In the genomic region with DNA sequence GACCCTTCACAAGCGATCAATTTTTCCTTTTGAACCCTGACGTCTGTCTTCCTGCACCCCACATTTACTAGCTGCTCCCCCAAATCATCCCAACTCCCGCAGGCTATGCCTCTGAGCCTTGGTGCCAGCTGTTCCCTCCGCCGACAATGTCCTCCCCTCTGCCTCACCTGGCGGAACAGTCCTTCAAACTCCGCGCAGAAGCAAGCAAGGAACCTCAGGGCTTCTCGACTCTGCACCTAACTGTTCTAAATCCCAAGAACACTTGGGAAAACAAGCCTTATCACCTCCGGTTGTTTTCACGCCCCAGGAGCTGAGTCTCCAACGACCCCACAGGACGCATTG, we compare ENCODE assay signal across 8 mouse cellular contexts. TPM values are rescaled to one million over a fixed set of nuclear protein-coding genes. Genes with fewer than 3 reads are reported as not detected.
DNase-seq lines count a peak whose midpoint lies in the region; ATAC-seq and TF ChIP-seq lines count a peak whose summit lies in the region.

No protein-coding gene starts in this region.

- peak overlapping the region; percentile 100 for H3K27ac ChIP-seq in forebrain, embryonic 10.5 days
- peak overlapping the region; percentile 97 for H3K27ac ChIP-seq in intestine, postnatal 0 days (ENCODE audit: low read depth, low read length)

- H3K79me3 ChIP-seq in C2C12 (ENCODE audit: low read depth): peaks cover 59% of the 10 kb centered on the region

- H3K4me3 ChIP-seq in C2C12 (ENCODE audit: insufficient read depth, poor library complexity, severe bottlenecking): peak overlapping the region; percentile 84
- peak overlapping the region; percentile 97 for H3K4me3 ChIP-seq in forebrain, embryonic 10.5 days
- H3K4me3 ChIP-seq in intestine, postnatal 0 days (ENCODE audit: low read depth, low read length): peak overlapping the region; percentile 94

- H3K79me2 ChIP-seq in C2C12 (ENCODE audit: control insufficient read depth, insufficient read depth): peaks cover 62% of the 10 kb centered on the region

- H3K36me3 ChIP-seq in C2C12 (ENCODE audit: control insufficient read depth, insufficient read depth): peaks cover 4% of the 10 kb centered on the region
- H3K36me3 ChIP-seq in forebrain, embryonic 10.5 days (replicated peaks): peaks cover 14% of the 10 kb centered on the region; the same call in 1 of the 2 replicates
- H3K36me3 ChIP-seq in intestine, postnatal 0 days (ENCODE audit: control insufficient read depth, insufficient read depth): no peaks in the 10 kb centered on the region

- no peaks in the 10 kb centered on the region for H3K9me3 ChIP-seq in forebrain, embryonic 10.5 days
- H3K9me3 ChIP-seq in intestine, postnatal 0 days (ENCODE audit: control insufficient read depth): no peaks in the 10 kb centered on the region

- H3K4me2 ChIP-seq in intestine, postnatal 0 days (replicated peaks; ENCODE audit: low read depth): peak overlapping the region; percentile 80

- peak overlapping the region; percentile 97 for H3K9ac ChIP-seq in intestine, postnatal 0 days (ENCODE audit: low read depth, low read length)

- DNase-seq in cerebellum, adult 11-12 months: peak; percentile 39
- no peak for DNase-seq in cerebellum, adult 11 months
- no peak for DNase-seq in forebrain, embryonic 10.5 days (ENCODE audit: extremely low spot score, low spot score)
- peak; percentile 26 for DNase-seq in mesoderm, embryonic 11.5 days (ENCODE audit: low read depth, low spot score)
- peak; percentile 40 to 45 for DNase-seq in thymus, postnatal 36 days
- DNase-seq in frontal cortex, postnatal 10 days (ENCODE audit: low spot score in 2 of 2): no peak

- H3K27me3 ChIP-seq in C2C12 (ENCODE audit: control insufficient read depth, insufficient read depth, insufficient read length): no peaks in the 10 kb centered on the region
- no peaks in the 10 kb centered on the region for H3K27me3 ChIP-seq in forebrain, embryonic 10.5 days (ENCODE audit: poor library complexity, severe bottlenecking)
- H3K27me3 ChIP-seq in intestine, postnatal 0 days (replicated peaks; ENCODE audit: control insufficient read depth, insufficient read depth, low read length): no peaks in the 10 kb centered on the region

- TF ChIP-seq CTCF in C2C12 (IDR thresholded peaks at IDR 0.05; ENCODE audit: control insufficient read depth, insufficient read depth, insufficient read length): no peak
- TF ChIP-seq CTCF in intestine, postnatal 0 days (IDR thresholded peaks at IDR 0.05; ENCODE audit: low read depth): no peak

- no peak for ATAC-seq in intestine, postnatal 0 days

- peaks cover 27% of the 10 kb centered on the region for H3K4me1 ChIP-seq in forebrain, embryonic 10.5 days
- peaks cover 7% of the 10 kb centered on the region; the same call in 1 of the 2 replicates for H3K4me1 ChIP-seq in intestine, postnatal 0 days (replicated peaks; ENCODE audit: control insufficient read depth, insufficient read depth, low read length)

- WGBS in forebrain, embryonic 10.5 days: 1% methylated on average over 13 of the region's 13 CpGs
- WGBS in intestine, postnatal 0 days: 1% methylated on average over 13 of the region's 13 CpGs

- H3ac ChIP-seq in C2C12 (ENCODE audit: control insufficient read depth, insufficient read length, low read depth): peak overlapping the region; percentile 100

TF ChIP-seq in C2C12, 6 proteins besides CTCF, POLR2A, EP300 and RAD21:
- TF ChIP-seq FOSL1 (IDR thresholded peaks at IDR 0.05; ENCODE audit: insufficient read depth, low read length, poor library complexity, severe bottlenecking) (no peak), MYOG (IDR thresholded peaks at IDR 0.05; ENCODE audit: control insufficient read depth, extremely low read depth, insufficient read length) (no peak)

RNA-seq across cellular contexts. Expression of gene Raf1, which starts 1.3 kb away (rescaled TPM):
- polyA plus RNA-seq in C2C12 (2012; fragmentation: generic; extraction: Trizol): 61.8 TPM
- polyA plus RNA-seq in forebrain, embryonic 10.5 days (2016; fragmentation: Nextera tagmentation; extraction: Ambion mirVana): 119 and 121 TPM in 2 replicates
- 64.9 and 66.4 TPM in 2 replicates for polyA plus RNA-seq in intestine, postnatal 0 days (2015; fragmentation: Nextera tagmentation; extraction: Ambion mirVana)

Comparison
In these comparisons a context has a peak if more than half of its experiments do, and no peak if none do; other contexts are left out.
1. DNase-seq: peak in cerebellum, adult 11-12 months (single experiment), mesoderm, embryonic 11.5 days (single experiment) and thymus, postnatal 36 days (2 of 2); none in cerebellum, adult 11 months (single experiment), forebrain, embryonic 10.5 days (single experiment) and frontal cortex, postnatal 10 days (0 of 2).
2. Peak in every context shown above with its lines, with median percentiles within 50 percentile points of each other: H3K4me3 ChIP-seq.